Comparison of ENCODE assay signal across 10 mouse cellular contexts in the genomic region with DNA sequence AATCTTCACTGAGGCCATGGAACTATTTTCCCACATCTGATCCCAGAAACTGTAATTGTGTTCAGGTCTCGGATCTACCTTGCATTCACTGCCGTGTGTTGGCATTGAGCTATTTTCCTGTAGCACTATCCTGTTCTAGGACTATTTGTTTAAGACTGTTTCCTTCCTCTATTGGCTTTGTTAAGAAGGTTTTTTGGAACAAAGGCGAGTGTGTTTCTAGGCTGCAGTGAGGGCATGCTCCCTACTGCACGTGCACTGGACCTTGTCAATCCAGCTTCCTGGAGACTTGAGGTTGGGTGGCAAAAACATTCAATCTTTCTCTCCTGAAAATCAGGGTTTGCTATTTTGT. TPM values are rescaled to one million over a fixed set of nuclear protein-coding genes. Genes with fewer than 3 reads are reported as not detected.
DNase-seq lines count a peak whose midpoint lies in the region; ATAC-seq lines count a peak whose summit lies in the region.
"Had no signal": no experiment of that assay in that cellular context is flagged by ENCODE, and none has a peak within 500 bp of the region (broad histone marks: within the 10 kb centered on the region; RNA-seq: fewer than 3 reads in every experiment).

No protein-coding gene starts in this region.

- intact Hi-C loops in heart, postnatal 10 days (cut with DNase I) = no loop called here

- H3K9ac ChIP-seq in lung, embryonic 15.5 days = no peak overlapping the region

- H3K4me3 ChIP-seq in hindbrain, embryonic 10.5 days = no peak overlapping the region
- H3K4me3 ChIP-seq in lung, embryonic 15.5 days = no peak overlapping the region
- H3K4me3 ChIP-seq: megakaryocyte, embryonic 14.5 days had no signal

- no peaks in the 10 kb centered on the region for H3K27me3 ChIP-seq in hindbrain, embryonic 10.5 days (ENCODE audit: insufficient read depth, poor library complexity, severe bottlenecking)
- H3K27me3 ChIP-seq in lung, embryonic 15.5 days = no peaks in the 10 kb centered on the region
- H3K27me3 ChIP-seq: megakaryocyte, embryonic 14.5 days had no signal

- H3K36me3 ChIP-seq in hindbrain, embryonic 10.5 days = no peaks in the 10 kb centered on the region
- H3K36me3 ChIP-seq in lung, embryonic 15.5 days = no peaks in the 10 kb centered on the region

- 21% methylated on average over 4 of the region's 4 CpGs for WGBS in hindbrain, embryonic 10.5 days
- 40% methylated on average over 4 of the region's 4 CpGs for WGBS in lung, embryonic 15.5 days

- peak overlapping the region; percentile 86 for H3K27ac ChIP-seq in hindbrain, embryonic 10.5 days
- peak overlapping the region; percentile 86 for H3K27ac ChIP-seq in lung, embryonic 15.5 days

- 0 out of 2 replicates have a peak overlapping the region, but pooled peaks have one; percentile 17 for H3K4me2 ChIP-seq in lung, embryonic 15.5 days

- peak; percentile 58 for DNase-seq in heart, adult 8-10 months (ENCODE audit: low spot score)
- no peak for DNase-seq in heart, postnatal 10 days
- peak; percentile 45 for DNase-seq in embryo, embryonic 10.5 days (ENCODE audit: low spot score)
- peak; percentile 23 for DNase-seq in hindbrain, embryonic 10.5 days (ENCODE audit: low spot score)
- DNase-seq in adrenal gland, adult (ENCODE audit: inconsistent age in 2 of 2, low spot score in 1 of 2) = no peak
- no peak for DNase-seq in cerebellum, postnatal 36 days
- DNase-seq in ovary, postnatal 10 days (ENCODE audit: low spot score) = no peak
- DNase-seq: cerebellum, adult 9-11 months had no signal

- no peaks in the 10 kb centered on the region for H3K9me3 ChIP-seq in hindbrain, embryonic 10.5 days
- no peaks in the 10 kb centered on the region for H3K9me3 ChIP-seq in lung, embryonic 15.5 days
- H3K9me3 ChIP-seq: megakaryocyte, embryonic 14.5 days had no signal

- no peak for ATAC-seq in lung, embryonic 15.5 days (ENCODE audit: borderline replicate concordance, extremely low read depth, low FRiP score, low TSS enrichment)

- H3K4me1 ChIP-seq in hindbrain, embryonic 10.5 days (replicated peaks) = peaks cover 28% of the 10 kb centered on the region
- H3K4me1 ChIP-seq in lung, embryonic 15.5 days = peaks cover 25% of the 10 kb centered on the region

RNA-seq across cellular contexts. Expression of a gene that starts 16.8 kb away (rescaled TPM):
- 10 to 100 TPM; 14.3 to 18.7 (median 17.6) TPM for total RNA-seq in heart, adult 8-10 months (2022)
- 10 to 100 TPM; 32.5 to 36.5 TPM for total RNA-seq in heart, postnatal 10 days (2021)
- 62.4 and 74.3 TPM in 2 replicates for polyA plus RNA-seq in hindbrain, embryonic 10.5 days (2016; fragmentation: Nextera tagmentation; extraction: Ambion mirVana)
- polyA plus RNA-seq in lung, embryonic 15.5 days (2015; fragmentation: Nextera tagmentation; extraction: Ambion mirVana) = 32.3 and 35.3 TPM in 2 replicates

RNA-seq across cellular contexts. Expression of a gene that starts 24.6 kb away (rescaled TPM):
- total RNA-seq in heart, adult 8-10 months (2022) = under 1 TPM; 0.16 to 0.72 (median 0.50) TPM
- total RNA-seq in heart, postnatal 10 days (2021) = under 1 TPM; 0.25 to 0.62 TPM
- polyA plus RNA-seq in hindbrain, embryonic 10.5 days (2016; fragmentation: Nextera tagmentation; extraction: Ambion mirVana) = 1.4 and 2.6 TPM in 2 replicates
- 0.76 and 0.79 TPM in 2 replicates for polyA plus RNA-seq in lung, embryonic 15.5 days (2015; fragmentation: Nextera tagmentation; extraction: Ambion mirVana)

Comparison
In these comparisons a context has a peak if more than half of its experiments do, and no peak if none do; other contexts are left out.
1. DNase-seq: peak in heart, adult 8-10 months (single experiment), embryo, embryonic 10.5 days (single experiment) and hindbrain, embryonic 10.5 days (single experiment); none in heart, postnatal 10 days (0 of 2), adrenal gland, adult (0 of 2), cerebellum, postnatal 36 days (0 of 2) and ovary, postnatal 10 days (single experiment).